Mouse (Mus musculus) naive thymus-derived CD4-positive, alpha-beta T cell, adult 2 months (primary cell): ENCODE results near the gene Masp1.

Experiments used
- DNase-seq: peaks from one replicate; pipeline ENCODE4 v3.0.0-alpha.2; 2011; ENCODE audit warnings: low read depth

Gene Masp1

GRCm38 (mm10) chr16:23511166-23511935, 9.3 kb downstream of the Masp1 start:
- no peak for DNase-seq

- no peak for DNase-seq
These were observed 14.5 kb downstream of the Masp1 start for GRCm38 (mm10) chr16:23505904-23506687.

GRCm38 (mm10) chr16:23504320-23504744, 16.3 kb downstream of the Masp1 start:
- DNase-seq = no peak

- DNase-seq = no peak
These were observed 17.3 kb downstream of the Masp1 start for GRCm38 (mm10) chr16:23503351-23503750.

GRCm38 (mm10) chr16:23502478-23502877, 18.1 kb downstream of the Masp1 start:
- DNase-seq = no peak

GRCm38 (mm10) chr16:23501288-23501687, 19.3 kb downstream of the Masp1 start:
- no peak for DNase-seq

- no peak for DNase-seq
These were observed 20.1 kb downstream of the Masp1 start for GRCm38 (mm10) chr16:23500558-23500957.

- DNase-seq = no peak
These were observed 21.9 kb downstream of the Masp1 start for GRCm38 (mm10) chr16:23498691-23499131.

- no peak for DNase-seq
These were observed 22.7 kb downstream of the Masp1 start for GRCm38 (mm10) chr16:23497881-23498280.

- DNase-seq = no peak
These were observed 23.2 kb downstream of the Masp1 start for GRCm38 (mm10) chr16:23497440-23497839.

- DNase-seq = no peak
These were observed 24.2 kb downstream of the Masp1 start for GRCm38 (mm10) chr16:23496245-23496924.

GRCm38 (mm10) chr16:23492783-23493182, 27.8 kb downstream of the Masp1 start:
- no peak for DNase-seq

GRCm38 (mm10) chr16:23483292-23483691, 37.3 kb downstream of the Masp1 start:
- no peak for DNase-seq

GRCm38 (mm10) chr16:23482846-23483245, 37.8 kb downstream of the Masp1 start:
- DNase-seq = no peak

- DNase-seq = no peak
These were observed 38.4 kb downstream of the Masp1 start for GRCm38 (mm10) chr16:23482218-23482617.

- no peak for DNase-seq
These were observed 40.6 kb downstream of the Masp1 start for GRCm38 (mm10) chr16:23479872-23480603.

- DNase-seq = no peak
These were observed 44.0 kb downstream of the Masp1 start for GRCm38 (mm10) chr16:23476598-23476997.

- no peak for DNase-seq
These were observed 45.0 kb downstream of the Masp1 start for GRCm38 (mm10) chr16:23475651-23476050.

GRCm38 (mm10) chr16:23472046-23472445, 48.6 kb downstream of the Masp1 start:
- no peak for DNase-seq

- no peak for DNase-seq
These were observed 49.1 kb downstream of the Masp1 start for GRCm38 (mm10) chr16:23471551-23471950.

- DNase-seq = no peak
These were observed 56.8 kb downstream of the Masp1 start for GRCm38 (mm10) chr16:23463671-23464347.
